Mouse (Mus musculus) spleen, adult 2 months (tissue): ENCODE data around the gene Polr2c. TPM values are rescaled to one million over a fixed set of nuclear protein-coding genes. Genes with fewer than 3 reads are reported as not detected.
A peak's percentile ranks its signal among the peaks of the same experiment; 100 is the strongest.

ENCODE experiments used
- DNase-seq, 2 experiments: peaks; one replicate each; pipeline versions ENCODE4 v3.0.0 to v3.0.0-alpha.2; 2012 to 2021; ENCODE audit warnings: low spot score in 2 of 2, low read depth in 1 of 2
- H3K27ac ChIP-seq: fragments of 200-500 bp; 2 replicates; pipeline ENCODE4 v1.5.1; 2012; ENCODE audit warnings: low read length, inconsistent platforms; ENCODE audit not compliant: insufficient read depth
- H3K27me3 ChIP-seq: fragments of 200-500 bp; 2 replicates; pipeline ENCODE4 v1.6.1; 2012; ENCODE audit warnings: mild to moderate bottlenecking, moderate library complexity, low read length, inconsistent platforms; ENCODE audit not compliant: control insufficient read depth, insufficient read depth
- H3K36me3 ChIP-seq: fragments of 200-500 bp; 2 replicates; pipeline ENCODE4 v1.6.1; 2012; ENCODE audit warnings: mild to moderate bottlenecking, low read length, inconsistent platforms; ENCODE audit not compliant: control insufficient read depth, insufficient read depth
- H3K4me1 ChIP-seq: fragments of 200-500 bp; 2 replicates; pipeline ENCODE4 v1.6.1; 2011; ENCODE audit warnings: inconsistent platforms; ENCODE audit not compliant: control insufficient read depth, insufficient read depth, insufficient read length
- H3K4me3 ChIP-seq: fragments of 200-500 bp; 2 replicates; pipeline ENCODE4 v1.5.1; 2011; ENCODE audit warnings: mild to moderate bottlenecking, inconsistent platforms; ENCODE audit not compliant: insufficient read depth, insufficient read length; ENCODE audit errors: extremely low read depth
- CTCF ChIP-seq: fragments of 200-500 bp; IDR thresholded peaks from 2 replicates; pipeline ENCODE4 v1.5.1; 2011; ENCODE audit warnings: mild to moderate bottlenecking, inconsistent platforms; ENCODE audit not compliant: insufficient read depth, insufficient read length, insufficient replicate concordance; ENCODE audit errors: extremely low read depth
- POLR2A ChIP-seq: fragments of 200-500 bp; IDR thresholded peaks from 2 replicates; pipeline ENCODE4 v1.6.1; 2011; ENCODE audit warnings: low read depth, low read length, inconsistent platforms
- WGBS: fragments of 180-500 bp; shearing (Covaris S2); methylation state at CpG from one replicate; pipeline ENCODE4 v1.1.7; 2018; 5-methylcytosine and 5-hydroxymethylcytosine counted together
- polyA plus RNA-seq: library from polyadenylated mRNA; depleted of rRNA; stranded (reverse); fragments of >200 nt; gene quantifications from 2 replicates; pipeline ENCODE4 v1.2.3, GENCODE M21; 2012

Gene Polr2c
- polyA plus RNA-seq, 1 experiment, result 56.4 TPM

GRCm38 (mm10) chr8:94871108-94871894 is 14.1 kb downstream of the Polr2c start:
- 7% methylated on average over 7 of the region's 7 CpGs for WGBS
- Histone ChIP-seq H3K27me3 (peaks cover 9% of the 10 kb centered on the region), H3K4me3 (peak overlapping the region; percentile 20; the same call in 1 of the 2 replicates), H3K36me3 (no peaks in the 10 kb centered on the region), H3K4me1 (peaks cover 25% of the 10 kb centered on the region), H3K27ac (no peak overlapping the region)
- no peak for DNase-seq
- TF ChIP-seq POLR2A (no peak), CTCF (no peak)

- H3K4me3 ChIP-seq, result no peak overlapping the region
Measured at GRCm38 (mm10) chr8:94872156-94872555, 14.9 kb downstream of the Polr2c start.

GRCm38 (mm10) chr8:94872576-94872975 is 15.3 kb downstream of the Polr2c start:
- H3K27ac ChIP-seq, result no peak overlapping the region
- DNase-seq, result no peak
- WGBS, result 89% methylated on average over 2 of the region's 2 CpGs
- H3K27me3 ChIP-seq, result peaks cover 9% of the 10 kb centered on the region
- no peak overlapping the region for H3K4me3 ChIP-seq
- H3K4me1 ChIP-seq, result peaks cover 30% of the 10 kb centered on the region
- no peaks in the 10 kb centered on the region for H3K36me3 ChIP-seq
- TF ChIP-seq CTCF (no peak), POLR2A (no peak)

More at GRCm38 (mm10) chr8:94872156-94872555, 14.9 kb downstream of the Polr2c start:
- DNase-seq, result no peak
- no peak overlapping the region for H3K27ac ChIP-seq
- peaks cover 9% of the 10 kb centered on the region for H3K27me3 ChIP-seq
- peaks cover 30% of the 10 kb centered on the region for H3K4me1 ChIP-seq
- TF ChIP-seq POLR2A (no peak), CTCF (no peak)
- H3K36me3 ChIP-seq, result no peaks in the 10 kb centered on the region
- WGBS, result 69% methylated on average over 3 of the region's 3 CpGs

- 16% methylated on average over 6 of the region's 6 CpGs for WGBS
- H3K4me3 ChIP-seq, result no peak overlapping the region
- peak in 1 of 2 experiments; percentile 61 for DNase-seq
- TF ChIP-seq POLR2A, result no peak
- TF ChIP-seq CTCF, result peak; percentile 76; the same call in 1 of the 2 replicates
- H3K27me3 ChIP-seq, result peaks cover 9% of the 10 kb centered on the region
- peaks cover 30% of the 10 kb centered on the region for H3K4me1 ChIP-seq
- no peaks in the 10 kb centered on the region for H3K36me3 ChIP-seq
- no peak overlapping the region for H3K27ac ChIP-seq
Measured at GRCm38 (mm10) chr8:94874358-94874757, 17.1 kb downstream of the Polr2c start.

GRCm38 (mm10) chr8:94875096-94875870 is 18.0 kb downstream of the Polr2c start:
- DNase-seq, result no peak
- no peak overlapping the region for H3K27ac ChIP-seq
- H3K4me3 ChIP-seq, result peak overlapping the region; percentile 57; the same call in 1 of the 2 replicates
- peaks cover 29% of the 10 kb centered on the region for H3K4me1 ChIP-seq
- H3K27me3 ChIP-seq, result peaks cover 7% of the 10 kb centered on the region
- WGBS, result 37% methylated on average over 17 of the region's 17 CpGs
- no peaks in the 10 kb centered on the region for H3K36me3 ChIP-seq
- TF ChIP-seq CTCF (no peak), POLR2A (no peak)

GRCm38 (mm10) chr8:94875871-94876150 is 18.6 kb downstream of the Polr2c start:
- H3K27ac ChIP-seq, result no peak overlapping the region

More at GRCm38 (mm10) chr8:94875871-94876150, 18.6 kb downstream of the Polr2c start:
- under 1% methylated on average over 19 of the region's 20 CpGs for WGBS
- no peaks in the 10 kb centered on the region for H3K36me3 ChIP-seq
- peaks cover 4% of the 10 kb centered on the region for H3K27me3 ChIP-seq
- TF ChIP-seq POLR2A (no peak), CTCF (no peak)
- peak overlapping the region; percentile 57 for H3K4me3 ChIP-seq
- peaks cover 24% of the 10 kb centered on the region for H3K4me1 ChIP-seq
- no peak for DNase-seq
